Mouse (Mus musculus) lung, postnatal 10 days (tissue): ENCODE results near the gene Fam24b.

Source experiments
- DNase-seq: peaks from one replicate; pipeline ENCODE4 v3.0.0; 2021

The Fam24b gene

DNA sequence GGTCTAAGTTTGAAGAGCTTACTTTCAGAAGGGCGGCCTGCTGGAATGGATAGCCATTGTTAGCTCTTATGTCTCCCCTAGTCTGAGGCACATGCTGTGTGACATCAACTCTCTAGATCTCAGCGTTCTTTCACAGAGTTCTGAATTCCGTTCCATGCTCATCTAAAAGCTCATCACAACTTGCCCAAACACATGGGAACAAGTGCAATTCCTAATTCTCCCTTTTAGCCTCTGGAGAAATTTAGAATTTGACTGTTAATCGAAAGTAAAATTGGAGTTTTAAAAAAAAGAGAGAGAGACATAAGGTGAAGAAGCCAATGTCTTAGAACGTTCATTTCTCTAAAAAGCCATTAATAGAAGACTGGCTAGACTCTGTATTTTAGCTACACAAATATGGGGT is at the start of gene Fam24b:
Gene Fam24b (minus strand): TSS at position 101 of the 400 bp plus-strand sequence.
- no peak for DNase-seq

DNA sequence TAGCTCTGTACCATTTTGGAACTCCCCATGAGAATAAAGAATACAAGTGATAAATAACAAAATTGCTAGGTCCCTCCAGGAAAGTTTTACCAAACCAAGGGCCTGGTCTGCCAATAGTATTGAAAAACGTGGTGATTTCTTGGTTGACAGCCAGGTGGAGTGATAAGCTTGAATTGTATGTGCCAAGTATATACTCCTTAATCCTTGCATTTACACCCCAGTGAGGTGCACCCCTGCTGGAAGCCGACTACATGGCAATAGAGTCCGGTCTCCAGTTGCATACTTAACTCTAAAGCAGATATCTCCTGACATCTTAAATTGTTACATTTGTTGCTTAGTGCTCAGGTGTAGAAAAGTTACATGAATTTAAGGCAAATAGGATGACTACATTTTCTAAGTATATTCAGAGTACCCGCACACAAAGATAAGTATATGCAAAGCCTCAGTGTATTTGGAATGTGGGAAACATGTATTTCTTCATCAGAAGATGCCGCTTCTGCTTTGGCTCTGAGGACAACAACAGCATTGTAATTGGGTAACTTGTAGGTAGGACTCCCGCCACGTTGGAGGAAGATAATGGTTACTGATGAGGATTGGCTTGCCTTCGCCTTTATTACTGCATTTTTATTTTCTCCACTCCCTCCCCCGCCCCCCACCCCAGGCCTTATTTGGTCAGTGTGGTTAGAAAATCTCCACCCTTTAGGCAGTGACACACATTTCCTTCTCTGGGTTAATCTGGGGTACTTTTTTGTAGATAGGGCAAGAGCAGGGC is 42.8 kb upstream of the Fam24b start:
- no peak for DNase-seq

DNA sequence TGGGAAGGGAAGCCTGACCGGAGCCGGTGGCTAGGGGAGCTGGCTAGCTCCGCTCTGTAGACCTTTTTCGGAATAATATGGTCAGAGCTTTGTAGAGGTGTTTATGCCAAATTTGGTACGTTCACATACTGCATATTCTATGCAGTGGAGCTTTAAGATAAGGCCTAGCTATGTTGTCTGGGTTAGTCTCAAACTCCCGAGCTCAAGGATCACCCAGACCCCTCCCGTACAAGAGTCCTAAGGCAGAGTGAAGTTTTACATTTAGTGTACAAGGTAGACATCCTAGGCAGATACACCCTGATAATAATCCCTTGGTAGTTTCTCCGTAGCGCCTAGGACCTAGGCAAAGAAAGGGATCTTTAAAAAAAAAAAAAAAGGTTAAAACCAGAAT is 42.1 kb upstream of the Fam24b start:
- DNase-seq, result no peak

- peak; percentile 89 for DNase-seq
Measured at GRCm38 (mm10) chr7:131370648-131371469, 41.5 kb upstream of the Fam24b start, which contains the start of gene Pstk. Gene Pstk, plus strand, starts transcription at chr7:131371141.

GRCm38 (mm10) chr7:131364131-131364530 is 34.8 kb upstream of the Fam24b start:
- no peak for DNase-seq

DNA sequence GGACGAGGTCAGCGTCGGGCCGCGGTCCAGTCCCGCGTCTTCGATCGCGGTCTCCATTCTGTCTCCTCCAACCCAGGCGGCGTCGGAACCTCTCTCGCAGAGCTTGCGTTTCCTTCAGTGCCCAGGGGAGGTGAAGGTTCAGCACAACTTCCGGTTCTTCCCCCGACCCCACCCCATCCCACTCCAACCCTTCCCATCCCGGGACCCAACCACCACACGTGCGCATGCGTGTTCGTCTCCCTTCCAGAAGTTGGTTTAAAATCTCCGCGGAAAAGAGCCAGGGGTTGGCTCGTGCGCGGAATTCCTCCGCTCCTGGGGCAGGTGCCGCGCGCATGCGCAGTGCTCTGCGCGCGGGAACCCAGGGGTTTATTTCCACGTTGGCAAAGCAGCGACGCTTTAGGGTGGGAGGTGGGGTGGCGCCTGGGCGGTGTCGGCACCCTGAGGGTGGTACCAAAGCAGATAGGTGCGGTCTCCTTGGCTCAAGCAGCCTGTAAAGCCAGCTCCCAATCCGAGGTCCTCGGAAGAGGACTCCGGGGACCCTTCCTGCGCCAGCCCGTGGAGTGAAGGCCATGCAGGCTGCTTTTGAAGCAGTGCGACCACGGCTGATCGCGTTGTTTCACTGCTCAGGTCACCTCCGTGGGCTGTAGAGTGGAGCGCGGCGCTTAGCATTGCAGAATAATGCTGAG is 33.4 kb upstream of the Fam24b start, which contains the start of gene 2310057M21Rik:
Gene 2310057M21Rik (minus strand): TSS at position 145 of the 686 bp plus-strand sequence.
- peak; percentile 97 for DNase-seq

DNA sequence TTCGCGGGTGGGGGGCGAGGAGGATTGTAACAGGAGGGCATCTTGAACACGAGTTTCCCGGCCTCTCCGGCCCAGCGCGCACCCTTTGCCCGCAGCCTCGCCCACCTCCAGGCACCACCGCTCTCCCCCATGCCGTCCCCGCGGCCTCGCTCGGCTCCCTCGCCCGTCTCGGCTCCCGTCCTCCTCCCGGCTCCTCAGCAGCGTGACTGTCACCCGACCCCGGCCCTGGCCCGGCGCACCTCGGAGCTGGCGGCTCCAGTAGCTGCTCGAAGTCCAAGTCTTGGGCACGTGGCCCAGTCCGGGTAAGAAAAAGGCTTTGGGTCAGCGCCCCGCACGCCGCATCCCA is 32.9 kb upstream of the Fam24b start:
- no peak for DNase-seq

- DNase-seq, result no peak
Measured at GRCm38 (mm10) chr7:131356105-131356504, 26.8 kb upstream of the Fam24b start.

GRCm38 (mm10) chr7:131345856-131346541 is 16.7 kb upstream of the Fam24b start:
- DNase-seq, result no peak

DNA sequence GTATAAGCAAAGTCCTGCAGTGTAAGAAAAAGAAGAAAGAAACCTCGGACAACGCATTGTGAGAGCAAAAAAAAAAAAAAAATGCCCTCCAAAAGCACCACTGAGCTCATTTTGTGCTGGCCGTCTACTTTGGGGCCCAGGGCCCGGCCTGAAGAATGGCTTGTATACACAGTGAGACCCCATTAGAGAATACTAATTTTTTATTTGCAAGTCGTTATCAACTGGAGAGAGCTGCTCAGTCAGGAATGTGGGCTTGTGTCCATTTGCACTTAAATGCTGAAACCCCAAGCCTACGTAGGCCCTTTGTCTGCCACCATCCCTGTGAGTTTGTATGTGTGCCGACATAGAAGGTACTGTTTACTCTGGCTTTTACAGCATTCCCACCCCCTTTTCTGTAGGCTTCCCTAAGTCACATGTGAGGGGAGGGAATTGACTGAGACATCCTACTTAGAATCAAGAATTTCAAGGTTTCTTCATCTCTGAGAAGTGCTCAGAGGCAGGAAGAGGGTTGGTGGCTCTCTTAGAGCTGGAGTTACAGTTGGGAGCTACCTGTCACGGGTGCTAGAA is 8.3 kb upstream of the Fam24b start:
- no peak for DNase-seq

DNA sequence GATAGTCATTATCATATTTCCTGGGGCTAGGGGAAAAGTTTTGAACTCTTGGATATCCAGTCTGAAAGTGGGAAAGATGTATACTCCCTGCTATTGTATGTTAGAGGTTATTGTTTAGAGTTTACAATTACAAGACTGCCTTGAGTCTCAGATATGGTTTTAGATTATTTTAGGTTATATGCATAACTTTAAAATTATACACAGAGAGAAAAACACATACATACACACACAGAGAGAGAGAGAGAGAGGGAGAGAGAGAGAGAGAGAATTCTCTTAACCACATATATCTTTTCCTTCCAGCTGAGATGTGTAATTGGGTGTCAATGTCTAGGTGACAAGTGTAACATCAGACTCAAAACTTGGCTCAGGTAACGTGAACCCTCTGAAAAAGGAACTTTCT is 4.2 kb upstream of the Fam24b start, which contains the start of gene Fam24a:
Gene Fam24a (plus strand): TSS at position 301 of the 400 bp plus-strand sequence.
- DNase-seq, result no peak

- DNase-seq, result no peak
Measured at GRCm38 (mm10) chr7:131331688-131332087, 2.4 kb upstream of the Fam24b start.

GRCm38 (mm10) chr7:131327054-131327453 is 2.3 kb downstream of the Fam24b start:
- no peak for DNase-seq

DNA sequence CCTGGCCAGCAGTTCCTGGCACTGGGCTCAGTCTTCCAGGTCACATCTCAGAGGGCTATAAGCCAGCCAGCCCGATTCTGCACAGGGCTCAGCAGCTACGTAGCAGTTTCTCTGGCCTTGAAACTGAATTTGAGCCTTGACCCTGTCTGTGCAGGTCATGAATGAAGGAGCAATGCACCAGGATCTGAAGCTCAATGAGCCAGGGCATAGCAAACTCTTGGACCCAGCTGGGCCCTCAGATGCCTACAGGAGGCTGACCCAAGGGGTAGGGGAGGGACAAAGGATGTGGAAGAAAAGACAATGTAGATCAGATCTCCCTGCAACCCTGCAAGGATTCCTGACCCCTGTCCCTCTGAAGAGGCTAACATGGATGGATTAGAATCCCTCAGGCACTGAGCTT is 7.1 kb downstream of the Fam24b start, which contains the start of gene Cuzd1:
Gene Cuzd1 (minus strand): TSS at position 101 of the 400 bp plus-strand sequence.
- no peak for DNase-seq

DNA sequence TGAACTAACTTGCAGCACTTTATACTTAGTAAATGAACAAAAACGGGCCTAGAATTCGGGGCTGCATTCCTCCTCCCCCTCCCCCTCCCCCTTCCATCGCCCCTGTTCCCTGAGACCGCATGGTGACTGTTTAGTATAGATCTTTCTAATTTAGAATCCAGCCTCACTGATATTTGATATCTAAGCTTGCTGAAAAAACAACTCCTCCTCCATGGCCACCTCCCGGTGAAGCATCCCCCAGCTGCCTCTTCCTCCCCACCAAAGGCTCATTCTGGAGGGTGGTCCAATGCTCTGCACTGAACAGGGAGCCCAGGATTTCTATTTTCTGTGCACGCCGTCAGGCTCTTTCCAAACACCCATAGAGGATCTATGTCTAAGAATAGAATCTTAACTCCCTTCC is 11.0 kb downstream of the Fam24b start:
- no peak for DNase-seq

DNA sequence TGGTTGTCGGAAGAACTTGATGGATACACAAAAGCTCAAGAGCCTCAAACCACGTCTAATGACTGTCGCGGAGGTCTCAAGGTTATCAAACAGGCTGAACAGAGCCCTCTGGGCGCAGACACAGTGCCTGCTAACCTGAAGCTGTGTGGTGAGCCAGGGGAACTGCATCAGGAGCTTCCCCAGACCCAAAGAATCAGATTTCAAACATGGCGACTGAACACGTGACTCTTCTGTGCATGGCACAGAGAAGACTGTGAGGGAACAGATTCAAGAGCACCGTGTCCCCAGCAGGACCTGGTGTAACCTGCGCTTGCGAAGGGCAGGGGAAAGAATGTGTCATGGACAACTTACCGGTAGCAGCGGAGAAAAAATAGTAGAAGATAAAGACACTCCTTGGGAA is 11.7 kb downstream of the Fam24b start:
- DNase-seq, result no peak

GRCm38 (mm10) chr7:131314493-131314892 is 14.8 kb downstream of the Fam24b start:
- no peak for DNase-seq

DNA sequence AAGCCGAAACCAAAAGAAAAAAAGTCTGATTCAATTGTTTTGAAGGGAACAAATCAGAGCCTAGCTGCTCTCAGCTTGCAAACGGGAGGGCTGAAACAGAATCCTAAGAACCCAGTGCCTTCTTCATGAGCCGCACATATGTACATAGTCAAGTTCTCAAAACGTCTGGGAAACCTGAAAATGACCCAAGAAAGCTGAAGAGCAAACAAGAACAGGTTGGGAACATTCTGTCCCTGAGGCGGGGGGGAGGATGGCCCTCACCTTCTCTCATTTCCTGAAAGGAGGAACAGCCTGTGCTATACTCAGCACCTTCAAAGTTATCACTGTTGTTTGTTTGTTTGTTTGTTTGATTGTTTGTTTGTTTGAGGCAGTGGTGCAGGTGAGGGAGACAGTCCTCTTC is 22.6 kb downstream of the Fam24b start:
- no peak for DNase-seq

- DNase-seq, result peak; percentile 4
Measured at GRCm38 (mm10) chr7:131303340-131303739, 26.0 kb downstream of the Fam24b start.

GRCm38 (mm10) chr7:131297151-131297550 is 32.2 kb downstream of the Fam24b start:
- DNase-seq, result peak; percentile 13
